ENCODE assay signal across 8 mouse cellular contexts in the genomic region with DNA sequence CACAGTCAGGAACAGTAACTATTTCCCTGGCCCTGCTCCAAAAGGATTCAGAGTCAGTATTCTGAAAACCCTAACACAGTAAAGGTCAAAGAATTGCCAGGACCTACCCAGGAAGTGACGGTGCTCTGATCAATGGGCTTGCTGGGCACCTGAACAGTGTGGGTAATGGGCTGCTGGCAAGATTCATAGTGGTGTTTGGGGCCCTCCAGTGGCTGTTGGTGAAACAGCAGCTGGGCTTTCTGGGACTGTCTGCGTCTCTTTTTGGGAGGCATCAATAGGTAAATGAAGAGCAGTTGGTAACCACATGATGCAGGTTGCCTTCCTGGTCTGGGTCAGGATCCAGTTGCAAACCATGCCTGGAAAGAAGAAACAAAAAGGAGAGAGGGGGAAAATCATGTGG. TPM values are rescaled to one million over a fixed set of nuclear protein-coding genes. Genes with fewer than 3 reads are reported as not detected.
DNase-seq lines count a peak whose midpoint lies in the region; ATAC-seq and TF ChIP-seq lines count a peak whose summit lies in the region.
"Had no signal": no experiment of that assay in that cellular context is flagged by ENCODE, and none has a peak within 500 bp of the region (broad histone marks: within the 10 kb centered on the region; RNA-seq: fewer than 3 reads in every experiment).

No protein-coding gene starts in this region.

- no peaks in the 10 kb centered on the region for H3K9me3 ChIP-seq in forebrain, embryonic 14.5 days (replicated peaks; ENCODE audit: control insufficient read depth, low read length)
- no peaks in the 10 kb centered on the region for H3K9me3 ChIP-seq in lung, embryonic 14.5 days (ENCODE audit: low read depth, low read length)
- H3K9me3 ChIP-seq: heart, embryonic 15.5 days had no signal

- H3K36me3 ChIP-seq in C2C12 (ENCODE audit: control insufficient read depth, insufficient read depth), result peaks cover 23% of the 10 kb centered on the region
- peaks cover 24% of the 10 kb centered on the region for H3K36me3 ChIP-seq in forebrain, embryonic 14.5 days (ENCODE audit: control insufficient read depth, insufficient read depth, low read length)
- peaks cover 29% of the 10 kb centered on the region for H3K36me3 ChIP-seq in lung, embryonic 14.5 days (ENCODE audit: insufficient read depth)

- no peaks in the 10 kb centered on the region; the same call in 1 of the 2 replicates for H3K4me1 ChIP-seq in bone marrow, adult 2 months (ENCODE audit: control insufficient read depth, insufficient read depth, low read length)
- peaks cover 24% of the 10 kb centered on the region for H3K4me1 ChIP-seq in forebrain, embryonic 14.5 days (ENCODE audit: control insufficient read depth, insufficient read depth, low read length)
- peaks cover 13% of the 10 kb centered on the region for H3K4me1 ChIP-seq in lung, embryonic 14.5 days (ENCODE audit: insufficient read depth)

- DNase-seq in 416B (ENCODE audit: low read depth), result peak; percentile 58
- DNase-seq in forebrain, embryonic 14.5 days (ENCODE audit: low spot score), result peak; percentile 75
- DNase-seq in kidney, postnatal 25 days, result peak; percentile 62 to 76
- DNase-seq in lung, embryonic 14.5 days, result peak; percentile 72
- peak; percentile 68 for DNase-seq in right cerebral cortex, postnatal 25 days

- no peak for ATAC-seq in forebrain, embryonic 14.5 days
- no peak for ATAC-seq in lung, embryonic 14.5 days (ENCODE audit: insufficient read depth)

- WGBS in bone marrow, adult 2 months, result 53% methylated on average over 2 of the region's 2 CpGs
- 8% methylated on average over 2 of the region's 2 CpGs for WGBS in forebrain, embryonic 14.5 days
- WGBS in lung, embryonic 14.5 days, result 31% methylated on average over 2 of the region's 2 CpGs

- peaks cover 30% of the 10 kb centered on the region for H3K79me3 ChIP-seq in C2C12 (ENCODE audit: low read depth)

- H3ac ChIP-seq in C2C12 (ENCODE audit: control insufficient read depth, insufficient read length, low read depth), result no peak overlapping the region

- peaks cover 54% of the 10 kb centered on the region for H3K79me2 ChIP-seq in C2C12 (ENCODE audit: control insufficient read depth, insufficient read depth)

- no peak overlapping the region for H3K9ac ChIP-seq in forebrain, embryonic 14.5 days (ENCODE audit: low read length)
- no peak overlapping the region for H3K9ac ChIP-seq in lung, embryonic 14.5 days
- H3K9ac ChIP-seq: heart, embryonic 15.5 days had no signal

- TF ChIP-seq CTCF in C2C12 (IDR thresholded peaks at IDR 0.05; ENCODE audit: control insufficient read depth, insufficient read depth, insufficient read length), result peak; percentile 66
- peak; percentile 65 for TF ChIP-seq CTCF in bone marrow, adult 2 months (IDR thresholded peaks at IDR 0.05; ENCODE audit: control insufficient read depth, insufficient read depth, low read length)
- peak; percentile 82 for TF ChIP-seq CTCF in lung, embryonic 14.5 days (IDR thresholded peaks at IDR 0.05; ENCODE audit: low read depth)

- H3K4me3 ChIP-seq in C2C12 (ENCODE audit: insufficient read depth, poor library complexity, severe bottlenecking), result no peak overlapping the region
- no peak overlapping the region for H3K4me3 ChIP-seq in bone marrow, adult 2 months (replicated peaks; ENCODE audit: control insufficient read depth, low read depth, low read length)
- no peak overlapping the region for H3K4me3 ChIP-seq in forebrain, embryonic 14.5 days (ENCODE audit: low read depth, low read length)
- H3K4me3 ChIP-seq in lung, embryonic 14.5 days (ENCODE audit: low read depth, low read length), result no peak overlapping the region
- H3K4me3 ChIP-seq: heart, embryonic 15.5 days had no signal

- no peak overlapping the region for H3K27ac ChIP-seq in bone marrow, adult 2 months (ENCODE audit: control insufficient read depth, insufficient read depth, low read depth, low read length, poor library complexity)
- H3K27ac ChIP-seq in forebrain, embryonic 14.5 days (ENCODE audit: low read depth, low read length), result no peak overlapping the region
- H3K27ac ChIP-seq in lung, embryonic 14.5 days (ENCODE audit: low read depth), result no peak overlapping the region
- H3K27ac ChIP-seq: heart, embryonic 15.5 days had no signal

- no peak for TF ChIP-seq POLR2A in bone marrow, adult 2 months (IDR thresholded peaks at IDR 0.05; ENCODE audit: borderline replicate concordance, control insufficient read depth, low read depth, low read length)

- no peak overlapping the region for H3K4me2 ChIP-seq in forebrain, embryonic 14.5 days (ENCODE audit: low read length)
- no peak overlapping the region for H3K4me2 ChIP-seq in lung, embryonic 14.5 days
- H3K4me2 ChIP-seq: heart, embryonic 15.5 days had no signal

- H3K27me3 ChIP-seq in C2C12 (ENCODE audit: control insufficient read depth, insufficient read depth, insufficient read length), result no peaks in the 10 kb centered on the region
- no peaks in the 10 kb centered on the region for H3K27me3 ChIP-seq in forebrain, embryonic 14.5 days (replicated peaks; ENCODE audit: control insufficient read depth, insufficient read depth, low read length)
- H3K27me3 ChIP-seq in lung, embryonic 14.5 days (ENCODE audit: insufficient read depth, low read length), result no peaks in the 10 kb centered on the region
- H3K27me3 ChIP-seq: heart, embryonic 15.5 days had no signal

TF ChIP-seq in C2C12, 6 proteins besides CTCF, POLR2A, EP300 and RAD21:
- no peak for TF ChIP-seq CEBPB (IDR thresholded peaks at IDR 0.05; ENCODE audit: low read depth)
- no peak for TF ChIP-seq MYOD1 (IDR thresholded peaks at IDR 0.05; ENCODE audit: control insufficient read depth, insufficient read length, low read depth)
- no peak for TF ChIP-seq FOSL1 (IDR thresholded peaks at IDR 0.05; ENCODE audit: insufficient read depth, low read length, poor library complexity, severe bottlenecking)
- TF ChIP-seq MYOG (IDR thresholded peaks at IDR 0.05; ENCODE audit: control insufficient read depth, extremely low read depth, insufficient read length), result no peak
- no peak for TF ChIP-seq MAX (IDR thresholded peaks at IDR 0.05)
- no peak for TF ChIP-seq USF1 (IDR thresholded peaks at IDR 0.05; ENCODE audit: low read depth)
TF ChIP-seq in C2C12: peak in this region for 0.

RNA-seq across cellular contexts. Expression of a gene that starts 3.3 kb away (rescaled TPM):
- 19.0 TPM for polyA plus RNA-seq in C2C12 (2012; fragmentation: generic; extraction: Trizol)
- 4.3 and 7.1 TPM in 2 replicates for polyA plus RNA-seq in bone marrow, adult 2 months (2011; ENCODE audit: insufficient read depth, insufficient read length, low replicate concordance, missing spikeins)
- 10.4 and 11.5 TPM in 2 replicates for polyA plus RNA-seq in forebrain, embryonic 14.5 days (2014; fragmentation: Nextera tagmentation; extraction: Ambion mirVana)
- polyA plus RNA-seq in lung, embryonic 14.5 days (2014; fragmentation: Nextera tagmentation; extraction: Ambion mirVana), result 22.0 and 23.1 TPM in 2 replicates

RNA-seq across cellular contexts. Expression of a gene that starts 3.7 kb away (rescaled TPM):
- polyA plus RNA-seq in C2C12 (2012; fragmentation: generic; extraction: Trizol), result 39.9 TPM
- polyA plus RNA-seq in bone marrow, adult 2 months (2011; ENCODE audit: insufficient read depth, insufficient read length, low replicate concordance, missing spikeins), result 54.9 and 94.2 TPM in 2 replicates
- 128 and 131 TPM in 2 replicates for polyA plus RNA-seq in forebrain, embryonic 14.5 days (2014; fragmentation: Nextera tagmentation; extraction: Ambion mirVana)
- polyA plus RNA-seq in lung, embryonic 14.5 days (2014; fragmentation: Nextera tagmentation; extraction: Ambion mirVana), result 134 and 144 TPM in 2 replicates

RNA-seq across cellular contexts. Expression of a gene that starts 3.8 kb away (rescaled TPM):
- 60.4 TPM for polyA plus RNA-seq in C2C12 (2012; fragmentation: generic; extraction: Trizol)
- polyA plus RNA-seq in bone marrow, adult 2 months (2011; ENCODE audit: insufficient read depth, insufficient read length, low replicate concordance, missing spikeins), result 23.6 and 45.3 TPM in 2 replicates
- 18.4 and 21.5 TPM in 2 replicates for polyA plus RNA-seq in forebrain, embryonic 14.5 days (2014; fragmentation: Nextera tagmentation; extraction: Ambion mirVana)
- polyA plus RNA-seq in lung, embryonic 14.5 days (2014; fragmentation: Nextera tagmentation; extraction: Ambion mirVana), result 55.0 and 56.7 TPM in 2 replicates

RNA-seq across cellular contexts. Expression of a gene that starts 16.3 kb away (rescaled TPM):
- polyA plus RNA-seq in C2C12 (2012; fragmentation: generic; extraction: Trizol), result 0.21 TPM
- polyA plus RNA-seq in bone marrow, adult 2 months (2011; ENCODE audit: insufficient read depth, insufficient read length, low replicate concordance, missing spikeins), result not detected in 2 replicates
- 0.32 and 0.61 TPM in 2 replicates for polyA plus RNA-seq in forebrain, embryonic 14.5 days (2014; fragmentation: Nextera tagmentation; extraction: Ambion mirVana)
- 0.21 and 0.35 TPM in 2 replicates for polyA plus RNA-seq in lung, embryonic 14.5 days (2014; fragmentation: Nextera tagmentation; extraction: Ambion mirVana)

RNA-seq across cellular contexts. Expression of a gene that starts 16.3 kb away (rescaled TPM):
- polyA plus RNA-seq in C2C12 (2012; fragmentation: generic; extraction: Trizol), result not detected
- polyA plus RNA-seq in bone marrow, adult 2 months (2011; ENCODE audit: insufficient read depth, insufficient read length, low replicate concordance, missing spikeins), result not detected in 2 replicates
- not detected in 2 replicates for polyA plus RNA-seq in forebrain, embryonic 14.5 days (2014; fragmentation: Nextera tagmentation; extraction: Ambion mirVana)
- polyA plus RNA-seq in lung, embryonic 14.5 days (2014; fragmentation: Nextera tagmentation; extraction: Ambion mirVana), result not detected in 2 replicates
- polyA plus RNA-seq: heart, embryonic 15.5 days had no signal
